Mouse (Mus musculus) brown adipose tissue, adult 24 weeks (tissue): ENCODE results near the gene Fbxo27. TPM values are rescaled to one million over a fixed set of nuclear protein-coding genes. Genes with fewer than 3 reads are reported as not detected.
"Not testable (repeated sequence)": the region's sequence is repeated elsewhere in the genome, so short reads cannot be mapped to it uniquely, and the experiment has no call there.

Experiments
- H3K27ac ChIP-seq: fragments of 200-500 bp; replicated peaks from 2 replicates; pipeline ENCODE4 v1.5.1; 2012; ENCODE audit warnings: low read depth, mild to moderate bottlenecking, low read length
- H3K4me1 ChIP-seq: fragments of 200-500 bp; 2 replicates; pipeline ENCODE4 v1.6.1; 2012; ENCODE audit warnings: low read length, mixed read lengths; ENCODE audit not compliant: control insufficient read depth, insufficient read depth, insufficient read length
- H3K4me3 ChIP-seq: fragments of 200-500 bp; 2 replicates; pipeline ENCODE4 v1.5.1; 2012; ENCODE audit warnings: low read depth, mild to moderate bottlenecking, low read length, moderate library complexity; ENCODE audit not compliant: insufficient read depth
- polyA plus RNA-seq: library from polyadenylated mRNA; stranded (reverse); fragments of >200 nt; gene quantifications from 2 replicates; pipeline ENCODE4 v1.2.4, GENCODE M21; 2012; ENCODE audit not compliant: missing spikeins, insufficient read depth, insufficient read length

The Fbxo27 gene
- 1.2 and 1.4 TPM in 2 replicates for polyA plus RNA-seq

- Histone ChIP-seq H3K4me3 (peak within 1 kb of the TSS; percentile 60), H3K27ac (no peak within 1 kb of the TSS), H3K4me1 (no peaks in the 10 kb centered on the region)
Observed at GRCm38 (mm10) chr7:28692545-28693320, at the start of gene Fbxo27. Gene Fbxo27 (plus strand): TSS chr7:28692849.

GRCm38 (mm10) chr7:28645366-28645765, 47.3 kb upstream of the Fbxo27 start:
- H3K4me1 ChIP-seq: no peaks in the 10 kb centered on the region
- no peak overlapping the region for H3K4me3 ChIP-seq
- H3K27ac ChIP-seq: no peak overlapping the region

GRCm38 (mm10) chr7:28645947-28646475, 46.6 kb upstream of the Fbxo27 start:
- Histone ChIP-seq H3K4me1 (no peaks in the 10 kb centered on the region), H3K27ac (no peak overlapping the region), H3K4me3 (no peak overlapping the region)

DNA sequence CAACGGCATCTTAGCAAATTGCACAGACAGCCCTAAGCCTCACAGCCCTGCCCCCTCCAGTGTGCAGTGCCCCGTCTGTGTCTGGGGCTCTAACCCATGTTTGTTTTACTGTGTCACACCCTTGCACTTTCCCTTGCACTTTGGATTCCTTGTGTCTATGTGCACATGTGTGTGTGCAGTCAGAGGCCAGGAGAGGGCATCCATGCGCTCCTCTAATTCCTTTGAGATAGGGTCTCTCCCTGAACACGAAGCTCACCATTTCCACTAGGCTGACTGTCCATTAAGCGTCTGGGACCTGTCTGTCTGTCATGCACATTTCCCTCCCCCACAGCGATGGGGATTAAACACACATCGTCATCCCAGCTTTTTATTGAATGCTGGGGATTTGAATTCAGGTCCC, 45.6 kb upstream of the Fbxo27 start:
- Histone ChIP-seq H3K27ac (no peak overlapping the region), H3K4me1 (no peaks in the 10 kb centered on the region)

GRCm38 (mm10) chr7:28651157-28651556, 41.5 kb upstream of the Fbxo27 start:
- Histone ChIP-seq H3K4me3 (no peak overlapping the region), H3K27ac (no peak overlapping the region), H3K4me1 (no peaks in the 10 kb centered on the region)

More for the DNA sequence above, 45.6 kb upstream of the Fbxo27 start:
- H3K4me3 ChIP-seq: no peak overlapping the region

- H3K4me1 ChIP-seq: no peaks in the 10 kb centered on the region
- H3K27ac ChIP-seq: no peak overlapping the region
- no peak overlapping the region for H3K4me3 ChIP-seq
Observed at GRCm38 (mm10) chr7:28656430-28656829, 36.2 kb upstream of the Fbxo27 start.

DNA sequence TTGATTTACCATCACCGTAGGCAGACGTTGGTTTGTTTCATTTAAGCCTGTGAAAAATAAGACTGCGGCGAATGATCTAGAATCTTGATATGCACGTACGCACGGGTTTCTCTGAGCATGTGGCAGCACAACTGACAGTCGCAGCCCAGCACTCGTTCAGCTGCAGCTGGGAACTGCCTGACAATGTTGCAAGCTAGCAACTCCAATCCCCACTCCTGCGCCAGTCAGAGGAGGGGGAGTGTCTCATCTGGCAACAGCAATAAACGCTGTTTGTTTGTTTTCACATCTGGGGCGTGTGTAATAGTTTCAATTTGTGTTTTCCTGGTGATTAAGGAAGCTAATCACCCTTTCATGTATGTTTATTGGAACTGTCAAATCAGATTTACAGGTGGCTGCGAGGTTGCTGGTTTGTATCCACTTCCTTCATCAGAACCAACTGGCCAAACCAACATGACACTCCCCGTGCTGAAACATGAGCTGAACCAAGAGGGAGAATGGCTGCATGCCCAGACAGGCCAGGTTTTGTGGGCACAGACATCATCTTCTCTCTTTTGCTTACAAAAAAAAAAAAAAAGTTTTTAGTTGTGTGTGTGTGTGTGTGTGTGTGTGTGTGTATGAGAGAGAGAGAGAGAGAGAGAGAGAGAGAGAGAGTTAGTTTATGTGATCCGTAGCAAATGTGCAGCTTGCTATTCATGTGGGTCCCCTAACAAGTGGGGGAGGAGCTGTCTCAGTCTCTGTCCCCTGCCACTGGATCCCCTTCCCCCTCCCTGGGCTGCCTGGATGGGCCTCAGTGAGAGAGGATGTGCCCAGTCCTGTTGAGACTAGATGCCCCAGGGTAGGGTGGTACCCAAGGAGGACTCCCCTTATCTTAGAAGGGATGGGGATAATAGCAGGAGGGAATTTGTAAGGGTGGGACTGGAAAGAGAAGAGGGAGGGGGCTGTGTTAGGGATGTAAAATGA, 26.7 kb upstream of the Fbxo27 start:
- Histone ChIP-seq H3K27ac (no peak overlapping the region), H3K4me3 (no peak overlapping the region)

DNA sequence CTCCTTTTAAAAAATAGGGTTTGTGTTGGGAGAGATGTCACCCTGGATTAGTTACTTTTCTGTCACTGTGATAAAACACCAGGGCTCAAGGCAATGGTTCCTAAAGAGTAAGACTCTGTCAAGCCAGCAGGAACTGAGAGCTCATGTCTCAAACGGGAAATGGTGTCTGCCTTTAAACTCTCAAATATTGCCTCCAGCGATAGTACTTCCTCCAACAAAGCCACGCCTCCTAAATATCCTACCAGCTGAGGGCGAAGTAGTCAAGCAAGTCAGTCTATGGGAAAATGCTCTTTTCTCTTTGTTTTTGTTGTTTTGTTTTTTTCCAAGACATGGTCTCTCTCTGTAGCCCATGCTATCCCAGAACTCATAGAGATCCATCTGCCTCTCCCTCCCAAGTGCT, 21.5 kb upstream of the Fbxo27 start:
- Histone ChIP-seq H3K4me3 (no peak overlapping the region), H3K27ac (no peak overlapping the region), H3K4me1 (no peaks in the 10 kb centered on the region)

More for the DNA sequence above, 26.7 kb upstream of the Fbxo27 start:
- H3K4me1 ChIP-seq: no peaks in the 10 kb centered on the region

DNA sequence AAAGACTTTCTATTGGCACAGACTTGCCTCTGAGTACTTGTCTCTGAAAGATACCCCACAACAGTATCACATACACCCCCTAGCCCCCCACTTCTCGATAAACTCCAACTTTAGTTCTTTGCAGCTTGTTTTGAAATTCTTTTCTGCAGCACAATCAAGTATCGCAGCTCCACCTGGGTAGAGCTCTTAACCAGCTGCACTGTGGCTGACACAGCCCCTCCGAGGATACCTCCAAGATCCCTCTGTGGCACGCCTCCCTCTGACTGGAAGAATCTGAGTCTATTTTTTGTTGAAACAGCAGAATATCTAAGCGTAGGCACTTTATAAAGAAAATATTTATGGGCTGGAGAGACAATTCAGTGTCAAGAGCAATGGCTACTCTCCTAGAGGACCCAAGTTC, 20.4 kb upstream of the Fbxo27 start:
- no peaks in the 10 kb centered on the region for H3K4me1 ChIP-seq
- no peak overlapping the region for H3K4me3 ChIP-seq
- no peak overlapping the region for H3K27ac ChIP-seq

DNA sequence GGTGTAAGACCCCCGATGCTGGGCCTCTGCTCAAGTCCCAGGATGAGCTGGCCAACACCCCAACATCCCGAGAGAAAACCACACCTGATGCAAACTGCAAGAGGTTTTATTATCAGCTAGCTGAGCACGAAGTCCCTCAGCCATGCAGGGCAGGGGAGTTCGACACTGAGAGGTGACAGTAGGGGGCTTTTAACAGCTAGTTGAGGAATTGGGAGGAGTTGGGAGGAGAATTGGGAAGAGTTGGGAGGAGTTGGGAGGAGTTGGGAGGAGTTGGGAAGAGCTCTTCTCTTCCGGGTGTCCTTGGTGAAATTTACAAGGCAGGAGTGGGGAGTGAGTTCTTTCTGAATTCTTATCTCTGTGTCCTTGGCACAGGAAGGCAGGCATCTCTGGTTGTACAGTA, 19.9 kb upstream of the Fbxo27 start:
- H3K4me3 ChIP-seq, H3K27ac ChIP-seq, H3K4me1 ChIP-seq: not testable (repeated sequence)

DNA sequence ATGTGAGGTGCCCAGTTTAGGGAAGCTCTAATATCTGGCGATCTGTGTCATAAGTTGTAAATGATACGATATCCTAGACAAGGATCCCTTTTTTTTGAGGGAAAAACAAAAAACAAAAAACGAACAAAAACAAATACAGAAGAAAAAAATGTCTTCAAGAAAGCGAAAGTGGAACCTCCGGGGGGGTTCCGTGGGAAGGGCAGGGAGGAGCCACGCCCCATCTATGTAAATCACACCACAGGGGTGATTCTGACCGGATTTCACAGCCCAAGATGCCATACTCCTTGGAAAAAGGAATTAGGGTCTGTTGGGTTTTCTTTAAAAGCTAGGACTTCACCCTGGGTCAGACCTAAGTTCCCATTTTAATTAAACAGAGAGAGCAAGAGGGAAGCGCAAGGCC, 17.7 kb upstream of the Fbxo27 start:
- no peak overlapping the region for H3K27ac ChIP-seq
- no peaks in the 10 kb centered on the region for H3K4me1 ChIP-seq
- no peak overlapping the region for H3K4me3 ChIP-seq

DNA sequence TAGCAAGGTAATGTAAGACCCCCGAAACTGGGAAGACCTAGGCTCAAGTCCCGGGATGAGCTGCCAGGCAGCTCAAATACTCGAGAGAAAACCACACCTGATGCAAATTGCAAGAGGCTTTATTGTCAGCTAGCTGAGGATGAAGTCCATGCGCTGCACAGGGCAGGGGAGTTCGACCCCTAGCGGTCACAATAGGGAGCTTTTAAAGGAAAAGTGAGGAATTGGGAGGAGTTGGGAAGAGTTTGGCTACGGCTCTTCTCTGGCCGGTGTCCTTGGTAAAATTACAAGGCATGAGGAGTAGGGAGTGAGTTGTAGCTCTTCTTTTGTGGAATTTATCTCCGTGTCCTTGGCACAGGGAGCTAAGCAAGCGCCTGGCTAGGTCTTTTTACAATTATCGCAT, 16.9 kb upstream of the Fbxo27 start:
- H3K27ac ChIP-seq: no peak overlapping the region

GRCm38 (mm10) chr7:28676811-28677541, 15.7 kb upstream of the Fbxo27 start:
- Histone ChIP-seq H3K27ac (no peak overlapping the region), H3K4me1 (no peaks in the 10 kb centered on the region), H3K4me3 (no peak overlapping the region)

More for the DNA sequence above, 16.9 kb upstream of the Fbxo27 start:
- Histone ChIP-seq H3K4me1 (no peaks in the 10 kb centered on the region), H3K4me3 (no peak overlapping the region)

GRCm38 (mm10) chr7:28677624-28678023, 15.0 kb upstream of the Fbxo27 start:
- Histone ChIP-seq H3K27ac (no peak overlapping the region), H3K4me1 (no peaks in the 10 kb centered on the region), H3K4me3 (no peak overlapping the region)

GRCm38 (mm10) chr7:28691075-28691474, 1.6 kb upstream of the Fbxo27 start:
- H3K4me1 ChIP-seq: no peaks in the 10 kb centered on the region
- H3K27ac ChIP-seq: no peak overlapping the region
- no peak overlapping the region for H3K4me3 ChIP-seq
